Mouse (Mus musculus): ENCODE results near the gene Ap2a1. TPM values are rescaled to one million over a fixed set of nuclear protein-coding genes. Genes with fewer than 3 reads are reported as not detected.

Ap2a1 gene
- 58.2 and 63.7 TPM in 2 replicates for polyA plus RNA-seq (2015; fragmentation: Nextera tagmentation; extraction: Ambion mirVana)

DNA sequence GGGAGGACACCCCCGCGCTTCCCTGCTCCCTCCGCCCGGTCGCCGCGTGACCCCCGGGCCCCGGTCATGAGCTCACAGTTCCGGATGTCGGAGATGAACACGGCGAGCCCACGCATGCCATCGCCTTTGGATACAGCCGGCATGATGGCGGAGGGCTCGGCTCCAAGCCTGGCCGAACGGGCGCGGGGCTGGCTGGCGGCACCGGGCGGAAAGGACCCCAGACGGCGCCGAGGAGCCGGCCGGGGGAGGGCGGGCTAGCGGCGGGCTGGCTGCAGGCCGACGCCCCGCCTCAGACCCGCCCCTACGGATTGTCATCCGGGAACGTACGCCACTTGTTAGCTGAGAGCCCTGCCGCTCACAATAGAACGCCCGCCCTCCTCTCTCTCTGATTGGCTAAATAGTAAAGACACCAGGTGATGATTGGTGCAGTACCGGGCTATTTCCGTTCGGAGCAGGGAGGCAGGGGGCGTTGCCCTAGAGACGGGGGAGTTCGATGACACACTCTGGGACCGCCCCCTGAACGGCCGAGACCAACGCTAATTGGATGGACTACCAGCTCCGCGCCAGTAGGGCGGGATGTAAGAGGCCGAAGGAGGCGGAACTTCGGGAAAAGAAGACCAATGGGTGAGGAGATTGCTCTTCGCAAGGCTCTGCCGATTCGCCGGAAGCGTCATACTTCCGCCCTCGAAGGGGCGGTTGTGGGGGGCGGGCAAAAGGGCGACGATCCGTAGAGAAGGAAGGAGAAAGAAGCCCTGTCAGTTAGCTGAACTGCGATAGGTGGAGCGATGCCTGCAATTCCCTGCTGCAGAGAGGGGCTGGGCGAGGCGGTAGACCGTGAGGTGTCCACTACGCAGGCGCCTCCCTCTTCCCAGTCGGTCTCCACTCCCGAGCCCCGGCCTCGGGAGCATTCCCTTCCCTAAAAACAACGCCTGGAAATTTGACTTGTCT is at the start of gene Ap2a1:
Ap2a1 (minus strand) TSS at position 293 of the 948 bp plus-strand sequence.
- WGBS: under 1% methylated on average over 83 of the region's 84 CpGs
- H3K9me3 ChIP-seq (ENCODE audit: control insufficient read depth, low read length): no peaks in the 10 kb centered on the region
- H3K9ac ChIP-seq (ENCODE audit: low read length): peak within 1 kb of the TSS; percentile 95
- peak; percentile 98 for ATAC-seq (ENCODE audit: low read depth)
- peaks cover 6% of the 10 kb centered on the region for H3K36me3 ChIP-seq (ENCODE audit: control insufficient read depth, insufficient read depth, low read length)
- H3K4me3 ChIP-seq (ENCODE audit: low read length): peak within 1 kb of the TSS; percentile 95
- H3K27ac ChIP-seq (ENCODE audit: low read length): peak within 1 kb of the TSS; percentile 91
- peak within 1 kb of the TSS; percentile 68 for H3K4me2 ChIP-seq (ENCODE audit: low read depth, low read length)
- peaks cover 14% of the 10 kb centered on the region for H3K4me1 ChIP-seq (replicated peaks; ENCODE audit: control insufficient read depth, insufficient read depth, low read length)
- H3K27me3 ChIP-seq (ENCODE audit: control insufficient read depth, insufficient read depth, low read depth, low read length): no peaks in the 10 kb centered on the region

DNA sequence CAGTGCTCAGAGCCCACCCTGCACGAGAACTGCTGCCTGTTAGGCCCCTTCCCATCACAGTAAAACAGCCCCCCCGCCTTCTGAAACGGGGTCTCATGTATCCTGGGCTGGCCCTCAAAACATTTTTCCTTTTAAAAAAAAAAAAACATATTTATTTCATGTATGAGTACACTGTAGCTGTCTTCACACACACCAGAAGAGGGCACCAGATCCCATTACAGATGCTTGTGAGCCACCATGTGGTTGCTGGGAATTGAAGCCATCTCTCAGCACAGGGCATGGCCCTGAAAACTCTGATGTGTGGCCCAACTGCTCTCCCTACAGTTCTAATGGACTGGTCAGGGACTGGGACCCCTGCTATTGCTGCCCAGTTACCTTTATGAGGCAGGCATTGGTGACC is 49.0 kb upstream of the Ap2a1 start:
- 83% methylated on average over 3 of the region's 3 CpGs for WGBS
- H3K9me3 ChIP-seq (ENCODE audit: control insufficient read depth, low read length): no peaks in the 10 kb centered on the region
- no peak overlapping the region for H3K4me2 ChIP-seq (ENCODE audit: low read depth, low read length)
- H3K9ac ChIP-seq (ENCODE audit: low read length): no peak overlapping the region
- H3K36me3 ChIP-seq (ENCODE audit: control insufficient read depth, insufficient read depth, low read length): peaks cover 54% of the 10 kb centered on the region
- peaks cover 5% of the 10 kb centered on the region; the same call in 1 of the 2 replicates for H3K4me1 ChIP-seq (replicated peaks; ENCODE audit: control insufficient read depth, insufficient read depth, low read length)
- H3K4me3 ChIP-seq (ENCODE audit: low read length): no peak overlapping the region
- ATAC-seq (ENCODE audit: low read depth): no peak
- no peaks in the 10 kb centered on the region for H3K27me3 ChIP-seq (ENCODE audit: control insufficient read depth, insufficient read depth, low read depth, low read length)
- no peak overlapping the region for H3K27ac ChIP-seq (ENCODE audit: low read length)

DNA sequence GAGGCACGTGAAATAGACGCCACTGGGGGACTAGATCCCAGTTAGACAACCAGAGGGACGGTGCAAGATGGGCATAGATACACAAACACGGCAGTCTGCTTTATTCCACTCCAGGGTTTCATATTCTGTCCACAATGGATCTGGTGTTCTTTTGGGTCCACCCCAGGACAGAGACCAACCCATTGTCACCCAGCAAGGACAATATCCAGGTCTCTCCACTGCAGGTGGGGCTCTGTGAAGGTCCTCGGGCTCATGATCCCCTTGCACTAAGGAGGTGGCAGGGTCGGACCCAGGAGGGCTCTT is 45.8 kb upstream of the Ap2a1 start:
- peak overlapping the region; percentile 32; the same call in 1 of the 2 replicates for H3K27ac ChIP-seq (ENCODE audit: low read length)
- no peak overlapping the region for H3K4me3 ChIP-seq (ENCODE audit: low read length)

DNA sequence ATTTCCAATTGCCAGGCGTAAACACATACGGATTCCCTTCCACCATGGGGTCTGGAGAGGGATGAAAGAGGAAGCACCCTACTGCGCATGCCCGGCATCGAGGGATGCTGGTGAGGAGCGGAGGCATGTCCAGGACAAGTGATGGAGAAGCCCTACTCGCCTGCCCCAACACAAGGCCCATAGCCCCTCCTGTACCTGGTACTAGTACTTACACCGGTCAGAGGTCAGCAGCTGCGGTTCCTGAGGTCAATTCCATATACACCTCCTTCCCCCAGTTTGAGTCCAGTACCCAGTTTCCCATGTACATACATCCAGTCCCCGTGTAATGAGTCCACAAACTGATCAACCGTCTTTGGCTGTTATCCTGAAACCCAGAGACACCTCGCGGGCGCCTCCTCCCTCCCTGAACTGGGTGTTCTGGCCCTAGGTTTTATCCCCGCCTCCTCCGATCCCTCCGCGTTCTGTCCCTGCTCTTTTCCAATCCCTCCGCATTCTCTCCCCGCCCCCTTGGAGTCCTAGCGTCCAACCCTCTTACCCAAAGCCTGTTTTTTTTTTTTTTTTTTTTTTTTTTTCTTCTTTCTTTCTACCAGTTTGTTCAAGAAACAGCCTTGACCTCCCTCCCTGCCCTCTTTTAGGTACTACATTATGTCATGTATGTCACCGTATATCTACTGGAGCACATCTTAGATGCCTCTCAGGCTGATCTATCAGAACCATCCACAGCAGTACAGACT is 45.3 kb upstream of the Ap2a1 start, which contains the start of gene Cpt1c:
Cpt1c (minus strand) TSS at position 469 of the 734 bp plus-strand sequence.
- H3K4me2 ChIP-seq (ENCODE audit: low read depth, low read length): peak within 1 kb of the TSS; percentile 65
- peak within 1 kb of the TSS; percentile 52 for H3K4me3 ChIP-seq (ENCODE audit: low read length)
- WGBS: 2% methylated on average over 22 of the region's 22 CpGs
- H3K4me1 ChIP-seq (replicated peaks; ENCODE audit: control insufficient read depth, insufficient read depth, low read length): peaks cover 16% of the 10 kb centered on the region
- H3K27ac ChIP-seq (ENCODE audit: low read length): peak within 1 kb of the TSS; percentile 32
- peak; percentile 16; the same call in 1 of the 2 replicates for ATAC-seq (ENCODE audit: low read depth)
- H3K36me3 ChIP-seq (ENCODE audit: control insufficient read depth, insufficient read depth, low read length): peaks cover 28% of the 10 kb centered on the region
- no peaks in the 10 kb centered on the region for H3K9me3 ChIP-seq (ENCODE audit: control insufficient read depth, low read length)
- peak within 1 kb of the TSS; percentile 48 for H3K9ac ChIP-seq (ENCODE audit: low read length)
- no peaks in the 10 kb centered on the region for H3K27me3 ChIP-seq (ENCODE audit: control insufficient read depth, insufficient read depth, low read depth, low read length)

More for the DNA sequence above, 45.8 kb upstream of the Ap2a1 start:
- H3K4me2 ChIP-seq (ENCODE audit: low read depth, low read length): peak overlapping the region; percentile 65; the same call in 1 of the 2 replicates
- WGBS: 17% methylated on average over 6 of the region's 6 CpGs
- H3K9ac ChIP-seq (ENCODE audit: low read length): no peak overlapping the region
- peaks cover 34% of the 10 kb centered on the region for H3K36me3 ChIP-seq (ENCODE audit: control insufficient read depth, insufficient read depth, low read length)
- H3K4me1 ChIP-seq (replicated peaks; ENCODE audit: control insufficient read depth, insufficient read depth, low read length): peaks cover 12% of the 10 kb centered on the region
- H3K27me3 ChIP-seq (ENCODE audit: control insufficient read depth, insufficient read depth, low read depth, low read length): no peaks in the 10 kb centered on the region
- no peaks in the 10 kb centered on the region for H3K9me3 ChIP-seq (ENCODE audit: control insufficient read depth, low read length)
- no peak for ATAC-seq (ENCODE audit: low read depth)

DNA sequence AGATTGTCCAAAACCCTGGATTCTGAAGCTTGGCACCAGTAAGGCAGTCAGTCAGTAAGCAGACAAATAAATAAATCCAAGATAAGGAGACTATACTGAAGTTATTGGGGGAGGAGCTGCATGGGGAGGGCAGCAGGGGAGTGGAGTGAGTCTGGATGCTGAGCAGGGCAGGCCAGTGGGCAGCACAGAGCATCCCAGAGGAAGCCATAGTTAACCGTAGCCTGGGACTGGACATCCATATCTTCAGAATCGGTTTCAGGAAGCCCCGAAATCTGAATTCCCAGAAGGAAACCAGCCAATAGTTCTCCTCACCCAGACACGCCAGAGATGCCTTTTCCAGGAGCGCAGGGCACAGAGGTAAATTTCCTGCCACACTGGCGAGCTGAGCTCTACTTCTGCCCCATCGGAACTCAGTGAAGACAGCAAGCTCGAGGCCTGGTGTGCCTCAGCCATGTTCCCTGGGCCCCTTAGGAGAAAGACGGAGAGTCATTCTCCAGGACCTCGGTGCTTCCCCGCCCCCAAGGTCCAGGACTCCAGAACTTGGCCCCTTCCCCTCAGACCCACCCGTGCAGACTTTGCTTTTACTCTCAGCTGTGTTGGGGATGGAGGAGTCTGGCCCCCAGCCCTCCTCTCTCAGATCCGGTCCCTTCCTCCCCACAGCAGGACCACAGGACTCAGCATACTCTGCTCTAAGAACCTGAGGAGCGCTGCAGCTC is 44.3 kb upstream of the Ap2a1 start:
- H3K4me1 ChIP-seq (replicated peaks; ENCODE audit: control insufficient read depth, insufficient read depth, low read length): peaks cover 17% of the 10 kb centered on the region
- peak overlapping the region; percentile 52 for H3K4me3 ChIP-seq (ENCODE audit: low read length)
- H3K9ac ChIP-seq (ENCODE audit: low read length): peak overlapping the region; percentile 32; the same call in 1 of the 2 replicates
- peak overlapping the region; percentile 65 for H3K4me2 ChIP-seq (ENCODE audit: low read depth, low read length)
- no peaks in the 10 kb centered on the region for H3K9me3 ChIP-seq (ENCODE audit: control insufficient read depth, low read length)
- no peak overlapping the region for H3K27ac ChIP-seq (ENCODE audit: low read length)
- H3K36me3 ChIP-seq (ENCODE audit: control insufficient read depth, insufficient read depth, low read length): peaks cover 22% of the 10 kb centered on the region
- WGBS: 36% methylated on average over 14 of the region's 14 CpGs
- no peaks in the 10 kb centered on the region for H3K27me3 ChIP-seq (ENCODE audit: control insufficient read depth, insufficient read depth, low read depth, low read length)
- ATAC-seq (ENCODE audit: low read depth): no peak

DNA sequence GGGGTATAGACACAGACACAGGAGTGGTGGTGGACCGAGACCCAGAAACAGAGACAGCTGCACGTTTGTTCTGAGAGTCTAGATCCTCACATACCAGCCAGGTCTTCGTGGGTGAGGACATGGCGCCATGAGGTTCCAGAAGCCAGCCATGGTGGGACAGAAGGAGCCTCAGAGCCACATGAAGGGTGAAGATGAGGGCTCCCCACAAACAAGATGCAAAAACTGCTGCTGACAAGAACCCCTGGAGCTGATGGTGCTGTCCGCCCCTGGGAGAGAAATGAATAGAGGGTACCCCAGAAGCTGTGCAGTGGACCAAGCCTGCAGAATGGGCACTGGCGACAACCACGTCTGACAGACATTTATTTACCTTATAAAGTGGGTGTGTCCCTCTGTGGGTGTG is 41.8 kb upstream of the Ap2a1 start:
- Histone ChIP-seq H3K9me3 (ENCODE audit: control insufficient read depth, low read length) (no peaks in the 10 kb centered on the region), H3K4me1 (replicated peaks; ENCODE audit: control insufficient read depth, insufficient read depth, low read length) (peaks cover 17% of the 10 kb centered on the region), H3K9ac (ENCODE audit: low read length) (peak overlapping the region; percentile 77), H3K4me2 (ENCODE audit: low read depth, low read length) (peak overlapping the region; percentile 92), H3K27me3 (ENCODE audit: control insufficient read depth, insufficient read depth, low read depth, low read length) (no peaks in the 10 kb centered on the region), H3K27ac (ENCODE audit: low read length) (no peak overlapping the region), H3K36me3 (ENCODE audit: control insufficient read depth, insufficient read depth, low read length) (peaks cover 2% of the 10 kb centered on the region; the same call in 1 of the 2 replicates), H3K4me3 (ENCODE audit: low read length) (peak overlapping the region; percentile 73)
- ATAC-seq (ENCODE audit: low read depth): no peak
- 54% methylated on average over 7 of the region's 7 CpGs for WGBS

DNA sequence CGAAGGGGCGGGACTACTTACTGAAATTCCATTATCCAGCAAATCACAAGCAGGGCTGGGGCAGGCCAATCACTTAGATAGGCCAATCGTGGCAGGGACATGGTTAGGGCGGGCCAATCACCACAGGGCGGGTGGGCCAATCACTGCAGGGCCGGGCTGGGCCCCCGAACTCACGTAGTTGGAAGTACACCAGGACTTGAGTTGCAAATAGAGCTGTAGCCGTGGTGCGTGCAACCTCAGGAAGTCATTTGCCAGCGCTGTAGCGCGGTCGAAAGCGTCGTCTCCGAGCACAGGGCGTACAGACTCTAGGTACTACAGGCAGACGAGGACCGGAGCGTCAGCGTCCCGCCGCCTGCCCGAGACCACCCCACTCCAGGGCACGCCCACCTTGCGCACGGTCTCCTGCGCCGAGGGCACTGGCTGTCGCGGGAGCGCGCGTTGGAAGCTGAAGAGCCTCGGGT is 41.0 kb upstream of the Ap2a1 start:
- Histone ChIP-seq H3K9me3 (ENCODE audit: control insufficient read depth, low read length) (no peaks in the 10 kb centered on the region), H3K9ac (ENCODE audit: low read length) (peak overlapping the region; percentile 77), H3K27ac (ENCODE audit: low read length) (peak overlapping the region; percentile 93), H3K4me1 (replicated peaks; ENCODE audit: control insufficient read depth, insufficient read depth, low read length) (peaks cover 17% of the 10 kb centered on the region), H3K36me3 (ENCODE audit: control insufficient read depth, insufficient read depth, low read length) (no peaks in the 10 kb centered on the region; the same call in 1 of the 2 replicates), H3K27me3 (ENCODE audit: control insufficient read depth, insufficient read depth, low read depth, low read length) (no peaks in the 10 kb centered on the region), H3K4me3 (ENCODE audit: low read length) (peak overlapping the region; percentile 73), H3K4me2 (ENCODE audit: low read depth, low read length) (peak overlapping the region; percentile 92)
- peak; percentile 98 for ATAC-seq (ENCODE audit: low read depth)
- WGBS: under 1% methylated on average over 36 of the region's 36 CpGs

DNA sequence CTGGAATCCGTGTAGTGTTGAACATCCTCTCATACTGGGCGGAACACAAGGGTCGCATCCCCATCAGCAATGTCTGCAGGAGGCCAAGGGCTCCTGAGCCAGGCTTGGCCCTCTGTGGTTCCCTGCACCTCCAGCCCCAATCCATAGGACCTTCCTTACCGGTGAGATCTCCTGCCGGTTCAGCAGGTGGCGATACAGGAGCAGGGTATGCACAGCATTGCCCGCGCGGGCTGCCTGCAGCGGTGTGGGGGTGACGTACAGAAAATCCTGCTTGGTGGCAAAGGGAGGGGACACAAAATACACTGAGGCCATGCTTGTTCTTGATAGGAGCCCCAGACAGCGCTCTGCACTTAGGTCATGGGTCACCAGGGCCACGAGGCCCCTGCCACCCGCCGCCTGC is 37.3 kb upstream of the Ap2a1 start:
- H3K27ac ChIP-seq (ENCODE audit: low read length): no peak overlapping the region
- 48% methylated on average over 15 of the region's 15 CpGs for WGBS

More for the DNA sequence above, 37.3 kb upstream of the Ap2a1 start:
- Histone ChIP-seq H3K9ac (ENCODE audit: low read length) (no peak overlapping the region), H3K9me3 (ENCODE audit: control insufficient read depth, low read length) (no peaks in the 10 kb centered on the region), H3K4me1 (replicated peaks; ENCODE audit: control insufficient read depth, insufficient read depth, low read length) (peaks cover 13% of the 10 kb centered on the region), H3K4me2 (ENCODE audit: low read depth, low read length) (no peak overlapping the region), H3K27me3 (ENCODE audit: control insufficient read depth, insufficient read depth, low read depth, low read length) (no peaks in the 10 kb centered on the region), H3K4me3 (ENCODE audit: low read length) (no peak overlapping the region), H3K36me3 (ENCODE audit: control insufficient read depth, insufficient read depth, low read length) (no peaks in the 10 kb centered on the region; the same call in 1 of the 2 replicates)
- no peak for ATAC-seq (ENCODE audit: low read depth)
